Mouse (Mus musculus): Measurements from ENCODE around the gene Shc3.

GRCm38 (mm10) chr13:51568501-51568901, 718 bp downstream of the Shc3 start:
- TF ChIP-seq NELFE (IDR thresholded peaks at IDR 0.05; ENCODE audit: low read depth, low read length), result no peak
- no peak for TF ChIP-seq CTCF (conservative IDR thresholded peaks at IDR 0.05 in 1 of 2, IDR thresholded peaks at IDR 0.05 in 1 of 2; ENCODE audit: low read depth in 2 of 2, low read length in 2 of 2)
- TF ChIP-seq POLR2A (IDR thresholded peaks at IDR 0.05; ENCODE audit: low read depth, low read length), result no peak
- TF ChIP-seq CHD2 (IDR thresholded peaks at IDR 0.05; ENCODE audit: low read length), result no peak
- no peak for TF ChIP-seq ZC3H11A (IDR thresholded peaks at IDR 0.05; ENCODE audit: low read depth, low read length)
- TF ChIP-seq JUND (conservative IDR thresholded peaks at IDR 0.05; ENCODE audit: low read depth, low read length), result no peak
- TF ChIP-seq BHLHE40 (IDR thresholded peaks at IDR 0.05; ENCODE audit: low read depth, low read length), result no peak
- TF ChIP-seq ETS1 (conservative IDR thresholded peaks at IDR 0.05; ENCODE audit: low read depth, low read length), result no peak
- TF ChIP-seq HCFC1 (IDR thresholded peaks at IDR 0.05; ENCODE audit: low read depth, low read length), result no peak
- TF ChIP-seq EP300 (IDR thresholded peaks at IDR 0.05; ENCODE audit: low read length), result no peak
- no peak for TF ChIP-seq POLR2AphosphoS2 (IDR thresholded peaks at IDR 0.05; ENCODE audit: low read depth, low read length)

Measured in CH12.LX (cell line).